Mouse (Mus musculus) intestine, embryonic 14.5 days (tissue): ENCODE measurements around the gene Jade2. TPM values are rescaled to one million over a fixed set of nuclear protein-coding genes. Genes with fewer than 3 reads are reported as not detected.

ENCODE experiments used
- ATAC-seq: fragments of 200-750 bp; cut with Nextera tagmentation; replicated peaks from 2 replicates; pipeline ENCODE4 v1.8.0; 2017; ENCODE audit warnings: low read depth, moderate number of reproducible peaks, moderate TSS enrichment, moderate library complexity; ENCODE audit not compliant: low FRiP score, low TSS enrichment
- DNase-seq: peaks from one replicate; pipeline ENCODE4 v3.0.0-alpha.2; 2018; ENCODE audit warnings: low spot score
- H3K27ac ChIP-seq: fragments of 300-500 bp; sonication (generic); 2 replicates; pipeline ENCODE4 v1.5.1; 2014; ENCODE audit warnings: low read depth, mild to moderate bottlenecking, control low read depth
- H3K27me3 ChIP-seq: fragments of 300-500 bp; sonication (generic); replicated peaks from 2 replicates; pipeline ENCODE4 v1.6.1; 2014; ENCODE audit warnings: low read length, control low read depth; ENCODE audit not compliant: control insufficient read depth, insufficient read depth
- H3K36me3 ChIP-seq: fragments of 300-500 bp; sonication (generic); 2 replicates; pipeline ENCODE4 v1.6.1; 2014; ENCODE audit warnings: low read length, control low read depth; ENCODE audit not compliant: control insufficient read depth, insufficient read depth
- H3K4me1 ChIP-seq: fragments of 300-500 bp; sonication (generic); replicated peaks from 2 replicates; pipeline ENCODE4 v1.6.1; 2014; ENCODE audit warnings: low read length, control low read depth, mixed read lengths; ENCODE audit not compliant: control insufficient read depth, insufficient read depth
- H3K4me2 ChIP-seq: fragments of 300-500 bp; sonication (generic); 2 replicates; pipeline ENCODE4 v1.6.1; 2014; ENCODE audit warnings: low read length
- H3K4me3 ChIP-seq: fragments of 300-500 bp; sonication (generic); 2 replicates; pipeline ENCODE4 v1.5.1; 2014; ENCODE audit warnings: low read depth, low read length, control low read depth, mixed read lengths
- H3K9ac ChIP-seq: fragments of 300-500 bp; sonication (generic); 2 replicates; pipeline ENCODE4 v1.6.1; 2014; ENCODE audit warnings: mild to moderate bottlenecking, low read length
- H3K9me3 ChIP-seq: fragments of 300-500 bp; sonication (generic); 2 replicates; pipeline ENCODE4 v1.6.1; 2016; ENCODE audit warnings: low read length, control low read depth; ENCODE audit not compliant: control insufficient read depth
- WGBS: fragments of 180-500 bp; shearing (Covaris S2); extraction: QIAGEN DNeasy Blood & Tissue Kit; methylation state at CpG from one replicate; pipeline ENCODE4 v1.1.7; 2014; 5-methylcytosine and 5-hydroxymethylcytosine counted together
- polyA plus RNA-seq: library from polyadenylated mRNA; unstranded; fragments of >200 nt; fragmentation: Nextera tagmentation; extraction: Ambion mirVana; gene quantifications from 2 replicates; pipeline ENCODE4 v1.2.1, GENCODE M21; 2014

Gene Jade2
- polyA plus RNA-seq, 1 experiment from 2014 or later, result 0.95 TPM

DNA sequence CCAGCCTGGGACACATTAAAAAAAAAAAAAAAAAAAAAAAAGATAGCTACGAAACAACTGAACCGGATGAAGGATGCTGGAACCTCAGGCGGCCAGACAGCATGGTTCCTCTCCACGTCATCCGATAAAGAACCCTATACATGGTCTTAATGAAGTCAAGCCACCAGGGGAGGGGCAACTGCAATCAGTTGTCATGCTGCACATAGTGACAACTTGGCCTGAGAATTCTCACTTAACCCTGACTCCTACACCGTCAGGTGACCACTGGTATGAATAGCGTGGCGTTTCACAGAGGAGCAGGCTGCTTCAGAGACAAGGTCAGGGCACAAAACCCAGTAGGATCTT, 23.4 kb downstream of the Jade2 start:
- Histone ChIP-seq H3K36me3 (peaks cover 20% of the 10 kb centered on the region; the same call in 1 of the 2 replicates), H3K27me3 (no peaks in the 10 kb centered on the region), H3K27ac (no peak overlapping the region), H3K4me3 (no peak overlapping the region), H3K4me1 (no peaks in the 10 kb centered on the region), H3K4me2 (no peak overlapping the region), H3K9me3 (no peaks in the 10 kb centered on the region), H3K9ac (no peak overlapping the region)
- no peak for ATAC-seq
- DNase-seq, result no peak
- 95% methylated on average over 8 of the region's 8 CpGs for WGBS

GRCm38 (mm10) chr11:51833393-51834066, 23.9 kb downstream of the Jade2 start:
- Histone ChIP-seq H3K36me3 (peaks cover 20% of the 10 kb centered on the region; the same call in 1 of the 2 replicates), H3K9ac (no peak overlapping the region), H3K27me3 (no peaks in the 10 kb centered on the region), H3K27ac (no peak overlapping the region), H3K4me1 (no peaks in the 10 kb centered on the region), H3K9me3 (no peaks in the 10 kb centered on the region), H3K4me2 (no peak overlapping the region), H3K4me3 (no peak overlapping the region)
- ATAC-seq (no peak), DNase-seq (no peak)
- 85% methylated on average over 10 of the region's 10 CpGs for WGBS

DNA sequence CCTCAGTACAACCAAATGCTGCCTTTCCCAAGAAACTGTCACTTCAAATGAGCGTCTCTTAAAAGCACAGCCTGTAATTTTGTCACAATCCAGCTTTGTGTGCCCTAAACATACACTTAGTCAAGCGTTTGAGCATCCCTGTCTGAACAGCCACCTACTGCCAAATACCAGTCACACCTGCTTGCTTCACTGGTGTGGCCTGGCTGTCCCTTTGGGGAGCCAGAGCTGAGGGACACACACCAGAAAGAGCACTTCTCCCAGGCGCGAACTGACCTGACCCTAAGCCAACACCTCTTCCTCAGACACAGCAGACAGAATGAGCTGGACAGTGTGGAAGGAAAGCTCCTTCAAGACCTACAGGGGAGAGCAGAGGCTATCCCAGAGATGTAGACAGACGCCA, 24.5 kb downstream of the Jade2 start:
- no peaks in the 10 kb centered on the region for H3K9me3 ChIP-seq
- no peak overlapping the region for H3K4me3 ChIP-seq
- H3K27me3 ChIP-seq, result no peaks in the 10 kb centered on the region
- no peak overlapping the region for H3K27ac ChIP-seq
- peaks cover 20% of the 10 kb centered on the region; the same call in 1 of the 2 replicates for H3K36me3 ChIP-seq
- H3K4me1 ChIP-seq, result no peaks in the 10 kb centered on the region
- no peak overlapping the region for H3K4me2 ChIP-seq
- no peak for DNase-seq
- WGBS, result 91% methylated on average over 5 of the region's 5 CpGs
- H3K9ac ChIP-seq, result no peak overlapping the region
- no peak for ATAC-seq

GRCm38 (mm10) chr11:51831962-51832909, 25.2 kb downstream of the Jade2 start:
- DNase-seq (no peak), ATAC-seq (no peak)
- Histone ChIP-seq H3K4me1 (no peaks in the 10 kb centered on the region), H3K4me2 (no peak overlapping the region), H3K9ac (no peak overlapping the region), H3K9me3 (no peaks in the 10 kb centered on the region), H3K4me3 (no peak overlapping the region), H3K36me3 (peaks cover 23% of the 10 kb centered on the region; the same call in 1 of the 2 replicates), H3K27me3 (no peaks in the 10 kb centered on the region), H3K27ac (no peak overlapping the region)
- 75% methylated on average over 4 of the region's 4 CpGs for WGBS

- H3K4me2 ChIP-seq, result no peak overlapping the region
- peaks cover 29% of the 10 kb centered on the region for H3K36me3 ChIP-seq
- no peaks in the 10 kb centered on the region for H3K27me3 ChIP-seq
- H3K4me1 ChIP-seq, result no peaks in the 10 kb centered on the region
- H3K27ac ChIP-seq, result no peak overlapping the region
- no peak overlapping the region for H3K9ac ChIP-seq
- no peak for ATAC-seq
- DNase-seq, result no peak
- H3K4me3 ChIP-seq, result no peak overlapping the region
- WGBS, result 89% methylated on average over 19 of the region's 19 CpGs
- no peaks in the 10 kb centered on the region for H3K9me3 ChIP-seq
Observed at GRCm38 (mm10) chr11:51824867-51825424, 32.5 kb downstream of the Jade2 start.

- no peak overlapping the region for H3K9ac ChIP-seq
- no peaks in the 10 kb centered on the region for H3K9me3 ChIP-seq
- WGBS, result 92% methylated on average over 3 of the region's 3 CpGs
- H3K36me3 ChIP-seq, result peaks cover 32% of the 10 kb centered on the region
- no peak for ATAC-seq
- no peaks in the 10 kb centered on the region for H3K27me3 ChIP-seq
- DNase-seq, result no peak
- no peaks in the 10 kb centered on the region for H3K4me1 ChIP-seq
- H3K4me3 ChIP-seq, result no peak overlapping the region
- no peak overlapping the region for H3K27ac ChIP-seq
- H3K4me2 ChIP-seq, result no peak overlapping the region
Observed at GRCm38 (mm10) chr11:51823963-51824753, 33.3 kb downstream of the Jade2 start.

DNA sequence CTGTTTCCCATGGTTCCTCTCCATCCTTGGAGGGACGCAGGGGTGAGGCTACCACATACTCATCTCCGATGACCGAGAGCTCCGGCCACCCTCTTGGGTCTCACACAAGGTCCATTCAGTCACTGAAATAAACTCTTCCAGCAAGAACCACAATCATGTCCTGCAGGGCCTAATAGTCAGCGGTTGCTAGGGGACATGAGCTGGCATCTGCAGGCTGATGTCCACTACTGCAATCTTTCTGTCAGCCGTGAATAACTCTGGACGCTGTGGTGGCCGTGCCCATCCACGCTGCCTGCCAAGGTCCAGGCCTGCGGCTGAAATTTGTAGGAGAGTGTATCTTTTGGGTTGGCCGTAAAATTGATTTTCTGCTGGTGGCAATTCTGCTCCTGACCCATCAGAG, 34.2 kb downstream of the Jade2 start:
- H3K9ac ChIP-seq, result no peak overlapping the region
- H3K36me3 ChIP-seq, result peaks cover 33% of the 10 kb centered on the region
- no peaks in the 10 kb centered on the region for H3K4me1 ChIP-seq
- 80% methylated on average over 11 of the region's 11 CpGs for WGBS
- ATAC-seq (no peak), DNase-seq (no peak)
- H3K9me3 ChIP-seq, result no peaks in the 10 kb centered on the region
- no peaks in the 10 kb centered on the region for H3K27me3 ChIP-seq
- no peak overlapping the region for H3K4me2 ChIP-seq
- H3K27ac ChIP-seq, result no peak overlapping the region
- H3K4me3 ChIP-seq, result no peak overlapping the region

GRCm38 (mm10) chr11:51822736-51823135, 34.7 kb downstream of the Jade2 start:
- no peak for DNase-seq
- Histone ChIP-seq H3K9me3 (no peaks in the 10 kb centered on the region), H3K27ac (no peak overlapping the region), H3K27me3 (no peaks in the 10 kb centered on the region), H3K36me3 (peaks cover 33% of the 10 kb centered on the region), H3K9ac (no peak overlapping the region), H3K4me2 (no peak overlapping the region), H3K4me3 (no peak overlapping the region), H3K4me1 (no peaks in the 10 kb centered on the region)
- no peak for ATAC-seq
- WGBS, result 28% methylated on average over 4 of the region's 4 CpGs
